Mouse (Mus musculus) bone marrow, adult 2 months (tissue): Measurements from ENCODE around the gene Aif1.

Source experiments
- CTCF ChIP-seq: fragments of 200-500 bp; IDR thresholded peaks from 2 replicates; pipeline ENCODE4 v1.5.1; 2011; ENCODE audit warnings: low read length, control low read depth; ENCODE audit not compliant: control insufficient read depth, insufficient read depth
- POLR2A ChIP-seq: fragments of 200-500 bp; IDR thresholded peaks from 2 replicates; pipeline ENCODE4 v1.6.1; 2011; ENCODE audit warnings: low read depth, mild to moderate bottlenecking, control low read depth, low read length, borderline replicate concordance; ENCODE audit not compliant: control insufficient read depth

GRCm38 (mm10) chr17:35158850-35159593 lies 16.8 kb downstream of the Aif1 start:
- no peak for TF ChIP-seq CTCF
- TF ChIP-seq POLR2A, result no peak
